Mouse (Mus musculus) liver, postnatal 0 days (tissue): ENCODE results near the gene Gga3.

Source experiments
- CTCF ChIP-seq: sonication (generic); IDR thresholded peaks from 2 replicates; pipeline ENCODE4 v1.5.1; 2016; ENCODE audit warnings: antibody characterized with exemption, low read depth
- EP300 ChIP-seq: IDR thresholded peaks from 2 replicates; pipeline ENCODE4 v1.6.1; 2016; ENCODE audit warnings: antibody characterized with exemption, low read depth, mild to moderate bottlenecking

GRCm38 (mm10) chr11:115640978-115641663 is 37.3 kb upstream of the Gga3 start:
- no peak for TF ChIP-seq EP300
- TF ChIP-seq CTCF = no peak
